Mouse (Mus musculus): ENCODE results near the gene Ppp1r14b.
A peak's percentile ranks its signal among the peaks of the same experiment; 100 is the strongest.
"Not testable (repeated sequence)": the region's sequence is repeated elsewhere in the genome, so short reads cannot be mapped to it uniquely, and the experiment has no call there.

Ppp1r14b gene

GRCm38 (mm10) chr19:6975537-6976521 lies 1.1 kb downstream of the Ppp1r14b start, which contains the start of gene Plcb3:
TSS of gene Plcb3 (minus strand) at chr19:6976470.
- no peak for DNase-seq (ENCODE audit: low read depth, low spot score)

DNA sequence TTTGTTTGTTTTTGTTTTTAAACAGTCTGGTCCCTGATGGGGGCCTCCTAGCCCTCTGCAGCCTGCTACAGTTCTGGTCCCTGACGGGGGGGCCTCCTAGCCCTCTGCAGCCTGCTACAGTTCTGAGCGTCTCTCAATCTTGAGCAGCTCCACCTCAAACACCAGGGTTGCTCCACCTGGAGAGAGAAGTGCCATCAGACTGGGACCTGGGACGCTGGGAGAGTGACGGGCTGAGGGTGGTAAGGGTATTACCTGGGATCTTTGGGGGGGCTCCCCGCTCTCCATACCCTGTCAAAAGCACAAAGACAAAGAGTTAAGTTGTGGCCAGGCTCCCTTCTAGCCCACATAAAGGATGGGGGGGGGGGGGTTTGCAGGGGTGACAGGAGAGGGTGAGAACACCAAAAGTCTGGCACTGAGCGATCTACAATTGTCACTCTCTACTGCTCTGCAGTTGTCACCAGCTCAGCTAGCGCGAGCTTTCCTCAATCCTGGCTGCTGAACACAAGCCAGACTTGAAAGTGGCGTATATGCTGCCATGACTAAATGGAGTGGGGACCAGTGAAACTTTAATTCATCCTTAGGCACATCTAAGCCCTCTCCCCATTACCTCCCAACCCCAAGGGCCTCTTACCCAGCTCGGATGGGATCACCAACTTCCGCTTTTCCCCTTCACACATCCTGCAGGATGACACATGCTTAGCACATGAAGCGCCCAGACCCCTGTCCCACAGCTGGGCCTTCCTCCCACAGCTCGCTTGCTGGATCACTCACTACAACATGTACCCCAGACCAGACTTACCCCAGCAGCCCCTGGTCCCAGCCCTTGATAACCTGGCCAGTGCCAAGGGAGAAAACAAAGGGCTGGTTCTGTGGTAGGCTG lies 3.2 kb downstream of the Ppp1r14b start:
- DNase-seq (ENCODE audit: low read depth, low spot score): no peak

- no peak for DNase-seq (ENCODE audit: low read depth, low spot score)
Observed at GRCm38 (mm10) chr19:6978639-6978974, 3.8 kb downstream of the Ppp1r14b start.

DNA sequence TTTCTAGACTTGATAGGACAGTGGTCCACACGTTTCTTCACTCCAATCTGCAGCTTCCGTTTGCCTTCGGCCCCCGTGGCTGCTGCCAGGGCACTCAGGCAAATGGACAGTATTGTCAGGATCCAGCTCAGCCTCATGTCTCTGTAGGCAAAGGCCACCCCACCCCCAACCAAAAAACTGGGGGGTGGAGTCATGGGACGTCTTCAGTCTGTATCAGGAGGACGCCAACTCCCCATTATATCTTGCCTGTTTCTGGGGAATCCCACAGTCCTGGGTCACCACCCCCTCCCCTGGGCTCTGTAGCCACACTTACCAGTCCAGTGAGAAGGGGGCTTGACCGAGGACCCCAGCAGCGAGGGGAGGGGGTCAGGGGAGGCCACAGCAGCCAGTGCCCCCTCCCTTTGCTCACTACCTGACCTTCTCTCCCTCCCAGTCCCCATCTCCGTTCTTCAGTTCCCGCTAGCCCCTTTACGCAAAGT lies 4.3 kb downstream of the Ppp1r14b start:
- no peak for DNase-seq (ENCODE audit: low read depth, low spot score)

DNA sequence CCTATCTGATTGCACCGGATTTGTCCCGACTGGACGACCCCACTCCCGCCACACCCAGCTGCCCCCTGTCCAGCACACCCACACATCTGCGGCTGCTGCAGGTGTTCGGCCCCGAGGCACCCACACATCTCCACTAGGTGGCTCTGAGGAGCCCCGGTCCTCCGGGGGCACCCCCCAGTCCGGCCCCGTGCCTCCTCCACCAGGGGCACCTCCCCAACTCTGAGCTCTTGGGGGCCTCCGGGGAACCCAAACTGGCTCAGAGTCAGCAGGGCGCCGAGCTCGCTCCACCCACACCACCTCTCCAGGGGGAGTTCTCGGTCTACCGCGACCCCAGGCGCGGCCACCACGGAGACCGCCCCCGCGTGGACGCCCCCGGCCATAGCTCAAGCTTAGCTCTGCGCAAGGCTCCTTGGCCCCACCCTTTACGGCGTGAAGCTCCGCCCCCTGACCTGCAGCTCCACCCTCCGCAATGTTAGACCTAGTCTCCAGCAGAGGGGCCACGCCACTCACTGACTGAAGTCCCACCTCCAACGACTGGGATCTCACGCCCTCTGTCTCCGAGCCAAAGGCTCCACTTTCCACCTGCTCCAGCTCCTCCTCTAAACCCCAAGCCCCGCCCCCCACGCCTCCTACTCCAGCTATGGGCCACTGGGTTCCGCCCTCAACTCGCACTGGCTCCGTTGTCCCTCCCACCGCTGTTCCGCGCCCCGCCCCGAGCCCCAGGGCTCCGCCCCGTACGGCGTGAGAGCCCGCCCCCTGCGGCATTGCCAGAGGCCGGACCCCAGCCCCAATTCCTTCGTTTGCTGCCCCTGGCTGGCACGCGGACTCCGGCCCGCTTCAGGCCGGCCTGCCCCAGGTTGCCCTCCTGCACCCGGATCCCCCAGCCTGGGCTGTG lies 5.0 kb downstream of the Ppp1r14b start:
- DNase-seq (ENCODE audit: low read depth, low spot score): peak; percentile 99

DNA sequence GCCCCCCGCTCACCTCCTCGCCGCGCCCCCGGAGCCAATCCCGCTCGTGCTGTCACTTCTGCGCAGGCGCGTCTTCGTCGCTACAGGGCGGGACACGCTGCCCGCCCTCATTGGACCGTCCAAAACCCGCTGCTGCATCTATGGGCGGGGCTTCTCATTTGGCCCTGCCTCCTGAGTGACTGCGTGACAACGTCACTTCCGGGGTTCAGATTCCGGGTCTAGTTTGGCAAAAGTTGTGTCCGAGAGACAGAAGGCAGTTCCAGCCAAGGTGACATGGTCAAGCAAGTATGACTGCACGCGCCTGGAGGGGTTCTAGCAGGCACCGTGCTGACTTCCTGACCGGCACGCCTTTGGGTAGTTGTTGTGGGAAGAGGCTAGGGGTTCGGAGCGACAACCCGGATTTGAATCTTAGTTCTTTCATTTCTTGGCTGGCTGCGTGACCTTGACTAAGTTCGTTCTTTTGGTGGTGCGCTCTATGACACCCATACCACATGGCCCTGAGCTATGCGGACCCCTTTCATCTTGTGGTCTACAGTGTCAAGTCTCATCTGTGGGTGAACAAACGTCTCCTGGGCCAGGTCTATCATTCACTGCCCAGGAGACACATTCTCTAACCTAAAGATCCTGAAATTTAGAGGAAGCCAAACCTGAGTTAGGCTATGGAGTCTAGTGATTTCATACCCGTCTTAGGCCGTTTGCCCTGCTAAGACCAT lies 5.8 kb downstream of the Ppp1r14b start, which contains the start of gene Fkbp2:
Gene Fkbp2, minus strand, starts transcription at position 121 of the 713 bp plus-strand sequence.
- DNase-seq (ENCODE audit: low read depth, low spot score): peak; percentile 99

- no peak for DNase-seq (ENCODE audit: low read depth, low spot score)
Observed at GRCm38 (mm10) chr19:6981465-6981864, 6.7 kb downstream of the Ppp1r14b start.

- no peak for DNase-seq (ENCODE audit: low read depth, low spot score)
Observed at GRCm38 (mm10) chr19:6983621-6984020, 8.9 kb downstream of the Ppp1r14b start.

DNA sequence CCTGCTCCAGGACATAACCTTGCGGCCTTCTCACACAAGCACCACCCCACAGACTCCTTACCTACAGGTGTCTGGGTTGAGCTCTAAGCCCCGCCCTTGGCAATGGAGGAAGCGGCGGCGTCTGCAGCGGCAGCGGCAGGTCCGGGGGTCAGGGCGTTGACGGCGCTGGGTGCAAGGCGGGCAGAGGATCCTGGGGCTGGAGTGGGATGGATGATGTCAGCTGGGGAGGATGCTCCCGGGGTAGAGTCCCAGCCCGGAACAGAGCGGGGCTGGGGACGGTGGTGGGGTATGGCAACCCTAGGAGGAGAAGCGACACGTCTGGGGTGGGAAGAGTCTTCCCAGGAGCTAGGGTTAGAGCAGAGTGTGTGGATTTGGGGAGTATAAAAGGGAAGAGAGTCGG lies 10.5 kb downstream of the Ppp1r14b start:
- DNase-seq (ENCODE audit: low read depth, low spot score): no peak

GRCm38 (mm10) chr19:6985951-6986708 lies 11.4 kb downstream of the Ppp1r14b start:
- DNase-seq (ENCODE audit: low read depth, low spot score): no peak

DNA sequence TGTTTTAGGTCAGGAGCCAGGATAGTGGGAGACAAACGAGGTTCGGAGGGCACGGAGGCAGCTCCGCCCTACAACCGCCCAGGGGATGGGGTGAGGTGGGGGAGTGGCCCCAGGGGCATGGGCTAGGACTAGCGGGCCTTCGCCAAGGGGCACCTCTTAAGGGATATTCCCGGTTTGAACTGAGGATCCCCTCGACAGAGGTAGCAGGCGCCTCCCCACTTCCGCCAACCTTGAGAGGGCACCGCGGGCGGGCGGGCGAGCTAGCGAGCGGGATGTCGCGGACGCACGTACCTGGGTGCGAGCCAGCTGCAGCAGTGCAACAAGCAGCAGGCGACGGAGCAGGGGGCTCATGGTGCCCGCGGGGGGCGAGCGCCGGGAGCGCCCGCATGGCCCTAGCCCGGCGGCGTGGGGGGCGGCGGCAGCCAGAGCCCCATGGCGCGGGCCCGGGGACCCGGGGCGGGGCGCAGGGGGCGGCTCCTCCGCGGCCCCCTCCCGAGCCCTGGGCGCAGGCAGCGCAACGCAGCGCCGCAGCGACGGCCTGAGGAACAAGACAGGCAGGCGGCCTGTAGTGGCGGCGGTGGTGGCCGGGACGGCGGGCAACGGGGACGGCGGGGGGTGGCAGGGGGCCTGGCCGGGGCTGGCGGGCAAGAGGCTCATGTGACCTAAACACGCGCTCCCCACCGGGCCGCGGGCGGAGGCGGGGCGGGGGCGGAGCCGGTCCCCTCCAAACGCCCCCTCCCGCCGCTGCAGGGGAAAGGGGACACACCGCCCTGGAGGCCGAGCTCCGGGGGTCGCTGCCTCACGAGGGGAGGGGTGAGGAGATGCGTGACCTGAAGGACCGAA lies 12.5 kb downstream of the Ppp1r14b start, which contains the start of gene Vegfb:
Gene Vegfb, minus strand, starts transcription at position 591 of the 843 bp plus-strand sequence.
- DNase-seq (ENCODE audit: low read depth, low spot score): no peak

DNA sequence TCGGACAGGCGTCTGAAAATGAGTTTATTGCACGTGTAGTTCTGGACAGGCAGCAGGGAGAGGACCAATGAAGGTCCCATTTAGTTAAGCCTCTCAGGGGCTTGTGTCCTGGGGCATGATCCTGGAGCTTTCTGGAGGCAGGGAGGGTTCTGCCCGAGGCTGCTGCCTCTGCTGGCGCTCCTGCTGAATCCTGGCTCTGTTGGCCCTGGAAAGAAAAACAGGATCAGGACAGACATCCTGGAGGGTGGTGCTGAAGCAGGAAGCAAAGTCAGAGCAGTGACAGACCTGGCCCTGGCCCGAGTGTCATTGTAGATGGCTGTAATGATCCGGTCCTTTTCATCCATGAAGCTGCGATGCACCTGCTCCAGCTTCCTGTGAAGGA lies 13.1 kb downstream of the Ppp1r14b start:
- DNase-seq (ENCODE audit: low read depth, low spot score): no peak

DNA sequence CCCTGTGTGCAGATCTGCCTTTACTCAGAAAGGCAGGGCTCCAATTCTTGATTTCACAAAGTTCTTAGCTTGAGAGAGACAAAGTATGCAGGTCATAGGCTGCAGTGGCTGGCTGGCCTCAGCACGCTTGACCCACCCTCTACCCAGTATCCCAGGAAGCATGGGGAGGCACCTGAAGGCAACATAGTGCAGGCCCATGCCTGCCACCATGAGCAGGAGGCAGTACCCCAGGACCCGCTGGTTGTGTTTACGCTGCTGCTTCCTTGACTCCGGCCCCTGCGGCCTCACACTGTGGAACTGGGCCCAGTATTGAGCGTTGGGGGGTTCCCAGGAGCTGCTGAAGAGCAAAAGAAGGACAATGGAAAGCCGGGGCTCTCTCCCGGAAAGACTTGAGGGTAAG lies 14.5 kb downstream of the Ppp1r14b start:
- DNase-seq (ENCODE audit: low read depth, low spot score): no peak

GRCm38 (mm10) chr19:6990712-6991111 lies 15.9 kb downstream of the Ppp1r14b start:
- DNase-seq (ENCODE audit: low read depth, low spot score): no peak

DNA sequence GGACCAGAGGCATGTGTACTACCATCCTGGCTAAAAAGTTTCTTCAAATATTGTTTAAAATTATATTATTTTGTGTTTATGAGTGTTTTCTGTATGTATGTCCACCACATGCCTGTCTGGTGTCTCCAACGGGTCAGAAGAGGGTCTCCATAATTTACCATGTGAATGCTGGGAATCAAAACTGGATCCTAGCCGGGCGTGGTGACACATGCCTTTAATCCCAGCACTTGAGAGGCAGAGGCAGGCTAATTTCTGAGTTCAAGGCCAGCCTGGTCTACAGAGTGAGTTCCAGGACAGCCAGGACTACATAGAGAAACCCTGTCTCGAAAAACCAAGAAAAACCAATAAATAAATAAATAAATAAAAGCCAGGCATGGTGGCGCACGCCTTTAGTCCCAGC lies 16.4 kb downstream of the Ppp1r14b start:
- not testable (repeated sequence) for DNase-seq (ENCODE audit: low read depth, low spot score)

DNA sequence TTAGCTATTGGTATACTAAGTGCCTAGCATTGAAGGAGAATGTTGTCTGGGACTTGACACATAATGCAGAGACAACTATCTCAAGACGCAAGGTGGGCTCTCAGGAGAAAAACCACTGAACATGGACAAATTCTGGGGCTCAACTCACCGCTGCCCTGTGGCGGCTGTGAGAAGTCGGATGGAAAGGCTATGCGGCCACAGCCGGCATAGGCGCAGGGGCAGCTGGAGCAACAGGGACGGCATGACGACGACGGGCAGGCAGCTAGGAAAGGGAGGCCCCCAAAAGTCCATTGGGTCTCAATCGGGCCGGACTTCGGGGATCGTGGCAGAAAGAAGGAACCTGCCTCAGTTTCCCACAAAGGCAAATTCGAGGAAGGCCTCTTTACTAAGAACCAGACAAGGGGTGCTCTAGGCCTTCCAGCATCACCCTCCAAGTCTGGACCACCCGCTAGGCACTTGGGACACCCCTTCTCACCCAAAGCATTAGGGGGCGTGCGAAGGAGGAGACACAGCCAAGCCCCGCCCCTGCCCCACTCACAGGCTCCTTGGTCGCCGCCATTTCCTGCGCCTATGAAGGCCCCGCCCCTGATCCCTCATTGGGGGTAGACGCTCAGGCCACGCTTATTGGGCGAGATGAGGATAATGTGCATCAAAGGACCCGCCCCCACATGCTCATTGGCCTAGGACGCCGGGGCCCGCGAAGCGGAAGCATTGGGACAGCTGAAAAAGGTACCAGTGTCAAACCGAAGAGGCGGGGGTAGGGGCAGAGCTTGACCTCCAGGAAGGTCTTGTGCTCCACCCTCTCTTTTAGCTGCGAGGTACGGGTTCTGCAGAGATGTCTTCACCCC lies 17.5 kb downstream of the Ppp1r14b start, which contains the start of gene Dnajc4:
Gene Dnajc4, minus strand, starts transcription at position 562 of the 848 bp plus-strand sequence.
- peak; percentile 88 for DNase-seq (ENCODE audit: low read depth, low spot score)

DNA sequence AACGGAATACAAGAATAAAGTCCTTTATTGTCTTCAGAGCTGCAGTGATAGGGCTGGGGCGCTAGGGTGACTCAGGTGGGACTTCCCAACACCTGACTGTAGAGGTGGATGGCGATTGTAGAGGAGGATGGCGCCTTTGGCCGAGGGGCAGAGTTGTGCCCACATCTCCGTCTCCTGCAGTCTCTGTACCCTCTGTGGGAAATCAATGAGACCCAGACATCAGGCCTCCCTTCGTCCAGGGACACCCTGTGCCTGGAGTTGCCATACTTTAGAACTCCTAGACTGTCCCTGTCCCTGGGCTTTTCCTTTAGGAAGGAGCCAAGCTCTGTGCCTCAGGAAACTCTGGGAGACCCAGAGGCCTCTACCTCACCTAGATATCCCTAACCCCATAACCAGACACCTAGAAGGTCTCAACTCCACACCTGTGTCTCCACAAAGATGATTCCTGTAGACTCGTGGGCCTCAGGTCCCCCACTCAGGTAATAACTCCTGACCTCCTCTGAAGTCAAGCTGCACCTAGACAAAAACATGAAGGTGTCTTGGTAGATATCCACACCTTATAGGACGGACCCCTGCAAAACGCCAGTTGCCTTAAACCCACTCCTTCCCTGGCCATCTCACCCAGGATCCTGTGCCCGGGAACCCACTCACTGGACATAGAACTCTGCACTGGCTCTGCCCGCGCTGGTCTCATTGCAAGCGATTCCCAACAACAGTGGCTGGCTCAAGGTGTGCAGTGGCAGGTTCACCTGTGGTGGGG lies 18.4 kb downstream of the Ppp1r14b start:
- DNase-seq (ENCODE audit: low read depth, low spot score): no peak
